Mouse (Mus musculus) monocyte, adult 2 months (primary cell): ENCODE results near the gene Pcsk4.

Experiments used
- DNase-seq, 2 experiments: peaks; one replicate each; pipeline ENCODE4 v3.0.0; 2022; ENCODE audit warnings: low spot score in 2 of 2, low read depth in 1 of 2

The Pcsk4 gene

GRCm38 (mm10) chr10:80323261-80324119, 5.8 kb downstream of the Pcsk4 start:
- DNase-seq = peak in 1 of 2 experiments; percentile 49

- DNase-seq = no peak
These were observed 6.5 kb downstream of the Pcsk4 start for GRCm38 (mm10) chr10:80322811-80323211.

DNA sequence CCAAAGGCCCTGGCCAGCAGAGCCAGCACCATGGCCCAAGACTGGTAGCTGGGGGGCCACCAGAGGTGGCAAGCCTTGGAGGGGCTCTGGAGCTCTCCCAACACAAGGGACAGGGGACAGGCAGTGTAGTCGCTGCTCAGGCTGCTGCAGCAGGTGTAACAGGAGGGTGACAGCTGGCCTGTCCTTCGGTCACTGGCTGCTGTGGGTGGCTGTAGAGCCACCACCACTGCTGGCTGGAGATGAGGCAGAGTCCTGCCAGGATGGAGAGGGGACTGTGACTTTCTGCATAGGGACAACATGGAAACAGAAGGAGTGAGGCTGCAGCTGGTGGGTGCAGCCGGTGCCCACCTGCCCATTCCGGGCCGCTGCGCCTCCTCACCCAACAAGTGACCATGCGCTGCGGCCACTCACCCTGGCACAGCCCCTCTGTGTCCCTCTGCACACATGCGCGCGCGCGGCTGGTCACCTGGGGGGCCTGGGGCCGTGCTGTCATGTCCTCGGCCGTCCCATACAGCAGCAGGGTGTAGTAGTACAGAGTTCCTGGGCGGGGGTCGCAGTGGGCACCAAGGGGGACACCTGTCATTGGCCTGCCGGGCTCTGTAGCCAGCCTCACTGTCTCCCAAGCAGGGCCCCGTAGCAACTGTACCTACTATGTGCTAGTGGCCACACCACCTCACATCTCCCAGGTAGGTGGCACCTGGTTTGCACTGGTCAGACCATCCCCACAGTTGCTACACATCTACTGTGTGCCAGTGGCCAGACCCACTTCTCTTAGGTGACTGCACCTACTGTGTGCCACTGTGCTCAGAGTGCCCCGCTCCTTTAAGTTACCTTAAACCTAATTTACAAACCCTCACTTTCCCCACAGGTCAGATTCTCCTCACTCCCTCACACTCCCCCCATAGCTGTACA, 7.4 kb downstream of the Pcsk4 start:
- no peak for DNase-seq

- DNase-seq = no peak
These were observed 8.2 kb downstream of the Pcsk4 start for GRCm38 (mm10) chr10:80321014-80321669.

DNA sequence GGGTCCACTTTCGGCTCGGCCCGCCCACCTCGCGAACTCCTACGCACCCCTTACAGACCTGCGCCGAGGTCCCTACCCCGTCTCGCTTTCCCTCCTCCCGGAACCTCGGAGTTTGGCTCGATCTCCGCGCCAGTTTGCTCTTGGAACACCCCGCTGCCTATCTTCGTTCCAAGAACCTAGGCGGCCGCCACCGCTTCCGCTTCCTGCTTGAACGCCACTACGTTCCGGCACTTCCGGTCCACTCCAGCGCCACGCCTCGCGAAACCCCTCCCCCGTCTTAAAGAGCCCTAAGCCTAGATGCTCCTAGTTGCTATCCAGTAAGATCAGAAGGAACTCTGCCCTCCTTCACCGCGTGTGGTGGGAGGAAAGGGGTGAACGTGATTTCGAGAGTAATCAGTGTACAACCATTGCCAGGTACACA, 8.9 kb downstream of the Pcsk4 start, which contains the start of gene 2310011J03Rik:
Gene 2310011J03Rik, minus strand, starts transcription at position 198 of the 421 bp plus-strand sequence.
- peak; percentile 72 to 80 for DNase-seq

GRCm38 (mm10) chr10:80317011-80317410, 12.3 kb downstream of the Pcsk4 start:
- DNase-seq = no peak

- no peak for DNase-seq
These were observed 12.9 kb downstream of the Pcsk4 start for GRCm38 (mm10) chr10:80316359-80316781.

- no peak for DNase-seq
These were observed 14.0 kb downstream of the Pcsk4 start for GRCm38 (mm10) chr10:80315315-80315714.

DNA sequence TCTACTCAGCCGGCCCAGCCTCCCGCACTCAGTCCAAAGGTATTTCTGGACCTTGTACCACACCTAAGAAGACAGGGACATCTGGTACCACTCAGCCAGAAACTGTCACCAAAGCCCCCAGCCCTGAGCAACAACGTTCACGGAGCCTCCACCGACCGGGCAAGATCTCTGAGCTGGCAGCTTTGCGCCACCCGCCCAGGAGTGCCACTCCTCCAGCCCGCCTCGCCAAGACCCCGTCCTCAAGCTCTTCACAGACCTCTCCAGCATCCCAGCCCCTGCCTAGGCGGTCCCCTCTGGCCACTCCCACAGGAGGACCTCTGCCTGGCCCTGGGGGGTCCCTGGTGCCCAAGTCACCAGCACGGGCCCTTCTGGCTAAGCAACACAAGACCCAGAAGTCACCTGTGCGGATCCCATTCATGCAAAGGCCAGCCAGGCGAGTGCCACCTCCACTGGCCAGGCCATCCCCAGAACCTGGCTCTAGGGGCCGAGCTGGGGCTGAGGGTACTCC, 14.8 kb downstream of the Pcsk4 start:
- DNase-seq = no peak

DNA sequence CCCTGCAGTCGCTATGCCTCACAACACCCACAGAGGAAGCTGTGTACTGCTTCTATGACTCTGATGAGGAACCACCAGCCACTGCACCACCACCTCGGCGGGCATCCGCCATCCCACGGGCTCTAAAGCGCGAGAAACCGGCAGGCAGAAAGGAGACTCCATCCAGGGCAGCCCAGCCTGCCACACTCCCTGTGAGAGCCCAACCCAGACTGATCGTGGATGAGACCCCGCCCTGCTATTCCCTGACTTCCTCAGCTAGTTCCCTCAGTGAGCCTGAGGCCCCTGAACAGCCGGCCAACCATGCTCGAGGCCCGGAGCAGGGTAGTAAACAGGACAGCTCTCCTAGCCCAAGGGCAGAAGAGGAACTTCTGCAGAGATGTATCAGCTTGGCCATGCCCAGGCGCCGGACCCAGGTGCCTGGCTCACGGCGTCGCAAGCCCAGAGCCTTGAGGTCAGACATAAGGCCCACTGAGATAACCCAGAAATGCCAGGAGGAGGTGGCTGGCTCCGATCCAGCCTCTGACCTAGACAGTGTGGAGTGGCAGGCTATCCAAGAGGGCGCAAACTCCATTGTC, 15.6 kb downstream of the Pcsk4 start:
- DNase-seq = no peak

GRCm38 (mm10) chr10:80312586-80313504, 16.5 kb downstream of the Pcsk4 start:
- DNase-seq = no peak

GRCm38 (mm10) chr10:80311560-80311959, 17.7 kb downstream of the Pcsk4 start:
- no peak for DNase-seq

DNA sequence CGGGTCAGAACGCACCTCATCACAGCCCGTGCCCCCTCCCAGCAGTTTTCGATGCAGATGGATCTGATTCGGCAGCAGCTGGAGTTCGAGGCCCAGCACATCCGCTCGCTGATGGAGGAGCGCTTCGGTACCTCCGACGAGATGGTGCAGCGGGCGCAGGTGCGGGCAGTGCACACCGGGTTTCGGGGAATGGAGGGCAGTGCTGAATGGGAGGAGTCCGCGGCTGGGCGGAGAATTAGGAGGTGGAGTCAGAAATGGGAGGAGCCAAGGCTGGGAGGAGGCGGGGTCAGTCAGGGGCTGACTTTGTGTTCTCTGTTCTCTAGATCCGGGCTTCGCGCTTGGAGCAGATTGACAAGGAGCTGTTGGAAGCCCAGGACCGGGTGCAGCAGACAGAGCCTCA, 24.4 kb downstream of the Pcsk4 start:
- peak in 1 of 2 experiments; percentile 31 for DNase-seq

DNA sequence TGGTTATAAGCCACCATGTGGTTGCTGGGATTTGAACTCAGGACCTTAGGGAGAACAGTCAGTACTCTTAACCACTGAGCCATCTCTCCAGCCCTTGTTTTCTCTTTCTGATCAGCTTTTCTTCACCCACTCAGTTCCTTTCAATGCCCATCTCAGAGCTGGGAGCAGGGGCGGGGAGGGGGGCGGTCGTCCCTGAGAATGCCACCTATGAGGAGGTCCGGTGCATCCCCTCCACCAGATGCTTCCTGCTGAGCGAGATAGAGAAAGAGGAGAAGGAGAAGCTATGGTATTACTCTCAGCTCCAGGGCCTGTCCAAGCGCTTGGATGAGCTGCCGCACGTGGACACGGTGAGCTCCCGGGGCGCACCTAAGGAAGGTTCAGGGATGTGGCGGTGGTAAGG, 24.8 kb downstream of the Pcsk4 start:
- no peak for DNase-seq

DNA sequence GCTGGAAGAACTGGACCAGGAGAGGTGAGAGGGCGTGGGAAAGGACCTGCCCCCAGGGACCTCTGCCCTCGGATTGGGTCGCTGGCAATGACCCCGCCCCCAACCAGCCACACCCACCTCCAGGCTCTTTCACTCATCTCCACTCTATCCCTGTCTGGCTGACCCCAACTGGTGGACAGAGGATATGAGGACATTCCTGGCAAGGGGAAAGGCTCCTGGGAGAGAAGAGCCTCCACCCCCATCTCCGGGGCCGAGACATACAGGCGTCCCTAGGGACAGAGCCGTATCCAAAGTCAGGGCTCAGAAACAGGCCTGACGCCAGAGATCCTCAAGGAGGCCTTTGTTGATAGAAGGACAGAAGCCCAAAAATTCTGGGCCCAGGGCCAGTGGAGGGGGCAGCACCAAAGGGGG, 26.8 kb downstream of the Pcsk4 start:
- DNase-seq = no peak

DNA sequence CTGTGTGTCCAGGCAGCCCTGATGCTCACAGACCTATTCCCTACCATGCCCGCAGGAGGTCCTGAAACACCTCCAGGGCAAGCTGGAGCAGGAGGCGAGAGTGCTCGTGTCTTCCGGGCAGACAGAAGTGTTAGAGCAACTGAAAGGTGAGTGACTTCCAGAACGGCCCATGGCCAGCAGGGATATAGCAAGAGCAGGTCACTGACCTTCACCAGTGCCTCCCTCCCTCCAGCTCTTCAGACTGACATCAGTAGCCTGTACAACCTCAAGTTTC, 27.3 kb downstream of the Pcsk4 start:
- no peak for DNase-seq

DNA sequence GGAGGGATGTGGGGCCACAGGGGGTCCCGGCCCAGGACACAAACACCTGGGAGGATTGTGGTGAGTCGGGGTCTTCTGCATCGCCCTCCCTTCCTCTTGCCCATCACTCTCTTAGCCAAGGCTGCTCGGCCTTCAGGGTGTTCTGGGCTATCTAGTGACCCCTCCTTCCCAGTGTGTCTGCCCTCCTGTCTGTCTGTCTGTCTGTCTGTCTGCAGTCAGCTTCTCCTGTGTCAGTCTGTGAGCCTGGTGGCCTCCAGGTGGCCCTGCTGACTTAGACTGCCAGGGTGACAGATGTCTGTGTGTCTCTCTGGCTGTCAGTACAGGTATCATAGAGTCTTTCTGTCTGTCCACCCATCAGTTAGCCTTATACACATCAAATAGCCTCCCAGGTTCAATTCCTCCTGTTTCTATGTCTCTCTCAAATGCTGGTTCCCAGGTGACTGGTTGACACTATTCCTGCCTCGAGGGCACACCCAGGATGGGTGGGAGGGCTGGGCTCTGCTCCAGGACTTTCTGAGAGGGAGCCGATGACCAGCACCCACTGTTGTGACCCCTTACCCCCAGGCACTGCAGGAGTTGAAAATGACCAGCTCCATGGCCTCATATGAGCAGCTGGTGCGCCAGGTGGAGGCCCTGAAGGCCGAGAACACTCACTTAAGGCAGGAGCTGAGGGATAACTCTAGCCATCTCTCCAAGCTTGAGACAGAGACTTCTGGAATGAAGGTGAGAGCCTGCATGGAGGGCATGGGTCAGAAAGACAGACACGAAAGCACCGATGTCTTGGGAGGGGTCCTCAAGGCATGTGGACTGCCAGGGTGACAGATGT, 27.8 kb downstream of the Pcsk4 start:
- no peak for DNase-seq

DNA sequence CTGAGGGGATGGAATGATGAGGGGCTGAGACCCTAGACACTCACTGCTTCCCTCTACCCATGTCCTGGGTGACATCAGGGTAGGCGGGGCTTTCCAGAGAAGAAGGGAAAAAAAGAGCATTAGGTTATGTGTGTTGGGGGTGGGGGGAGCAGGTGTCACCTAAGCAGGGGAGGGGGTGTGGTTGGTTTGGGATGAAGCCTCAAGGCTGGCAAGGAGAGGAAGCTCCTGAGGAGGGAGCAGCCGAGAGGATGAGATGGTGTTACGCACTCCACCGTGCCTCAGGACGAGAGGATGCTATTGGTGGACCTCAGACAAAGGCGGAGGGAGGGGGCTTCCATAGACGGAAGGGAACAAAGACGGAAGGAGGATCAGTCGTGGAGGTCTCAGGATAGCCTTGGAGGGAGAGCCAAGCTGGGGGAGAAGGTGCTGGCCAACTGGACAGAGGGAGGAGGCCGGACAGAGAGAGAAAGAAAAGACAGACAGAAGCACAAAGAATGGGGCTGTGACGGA, 28.6 kb downstream of the Pcsk4 start:
- no peak for DNase-seq

DNA sequence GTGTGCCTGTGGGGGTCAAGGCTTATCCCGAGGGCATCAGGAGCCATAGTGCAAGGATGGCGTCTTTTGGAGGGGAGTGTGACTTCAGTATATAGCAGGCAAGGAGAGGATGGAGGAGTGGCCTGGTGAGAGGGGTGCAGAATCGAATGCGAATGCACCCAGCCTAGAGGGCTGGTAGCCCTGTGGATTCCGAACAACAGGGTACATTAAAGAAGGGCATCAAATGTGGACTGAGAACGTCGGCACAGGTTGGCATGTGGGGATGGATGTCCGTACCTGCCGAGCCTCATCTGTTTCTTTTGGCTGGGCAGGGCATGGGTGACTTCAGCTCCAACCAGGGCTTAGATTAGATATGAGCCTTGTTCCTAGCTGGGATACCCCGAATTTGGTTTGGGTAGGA, 29.5 kb downstream of the Pcsk4 start:
- no peak for DNase-seq
